Mouse (Mus musculus): ENCODE data around the gene B4galnt1. TPM values are rescaled to one million over a fixed set of nuclear protein-coding genes. Genes with fewer than 3 reads are reported as not detected.

B4galnt1 gene
- total and polyA plus RNA-seq, 3 experiments: 0.98 to 17.5 (median 2.3) TPM

- no peaks in the 10 kb centered on the region for H3K9me3 ChIP-seq (replicated peaks; ENCODE audit: low read length)
- in situ Hi-C loops (cut with MboI; ENCODE audit: low pct_ligation_motif_present, low pct_unique_long_range_greater_than_20kb, low sequenced_read_pairs) (no loop called here), dilution Hi-C loops (cut with MboI; ENCODE audit: extremely low pct_ligation_motif_present, extremely low pct_unique_long_range_greater_than_20kb, low sequenced_read_pairs) (no loop called here)
- TF ChIP-seq HCFC1 (IDR thresholded peaks at IDR 0.05; ENCODE audit: low read depth, low read length): no peak
- no peak for TF ChIP-seq RAD21 (IDR thresholded peaks at IDR 0.05; ENCODE audit: low read depth, low read length)
- no peak for TF ChIP-seq TBP (conservative IDR thresholded peaks at IDR 0.05; ENCODE audit: low read depth, low read length)
- no peak for TF ChIP-seq MYC (IDR thresholded peaks at IDR 0.05; ENCODE audit: low read depth, low read length)
- TF ChIP-seq MAZ (IDR thresholded peaks at IDR 0.05; ENCODE audit: low read depth, low read length): no peak
- no peak for TF ChIP-seq MAFK (IDR thresholded peaks at IDR 0.05; ENCODE audit: insufficient replicate concordance, low read length)
- no peak for TF ChIP-seq JUN (IDR thresholded peaks at IDR 0.05; ENCODE audit: insufficient read depth, low read depth, low read length)
- TF ChIP-seq CHD2 (IDR thresholded peaks at IDR 0.05; ENCODE audit: low read length): no peak
- TF ChIP-seq POLR2AphosphoS2 (IDR thresholded peaks at IDR 0.05; ENCODE audit: low read depth, low read length): no peak
- no peak for TF ChIP-seq MAX (IDR thresholded peaks at IDR 0.05; ENCODE audit: low read length)
- no peak for TF ChIP-seq USF2 (conservative IDR thresholded peaks at IDR 0.05; ENCODE audit: low read depth, low read length)
- H3K4me1 ChIP-seq (ENCODE audit: control insufficient read depth in 1 of 2, insufficient read depth in 2 of 2): peaks cover 9 to 10% of the 10 kb centered on the region in 2 experiments
- H3K27me3 ChIP-seq (replicated peaks): peaks cover 32% of the 10 kb centered on the region
- no peak for DNase-seq (ENCODE audit: extremely low read depth)
- H3K27ac ChIP-seq (ENCODE audit: insufficient read depth, low read depth): no peak overlapping the region
- no peak overlapping the region for H3K4me3 ChIP-seq (replicated peaks in 1 of 3; ENCODE audit: low read depth in 2 of 3, low read length in 2 of 3, poor library complexity in 1 of 3)
- no peak overlapping the region for H3K9ac ChIP-seq (ENCODE audit: insufficient read depth, low read depth)
- H3K79me2 ChIP-seq (replicated peaks; ENCODE audit: control insufficient read depth, extremely low read depth, insufficient read depth, poor library complexity, severe bottlenecking): no peaks in the 10 kb centered on the region
- no peak overlapping the region for H3K4me2 ChIP-seq (ENCODE audit: insufficient read depth, low read depth, poor library complexity, severe bottlenecking)
- peaks cover 0 to 14% of the 10 kb centered on the region in 2 experiments for H3K36me3 ChIP-seq (replicated peaks in 1 of 2; ENCODE audit: control insufficient read depth in 1 of 2, insufficient read depth in 1 of 2, low read length in 1 of 2)
Measured at GRCm38 (mm10) chr10:127174170-127174569, 9.1 kb downstream of the B4galnt1 start.

GRCm38 (mm10) chr10:127176228-127176627 lies 11.2 kb downstream of the B4galnt1 start:
- peaks cover 32% of the 10 kb centered on the region for H3K27me3 ChIP-seq (replicated peaks)
- H3K9ac ChIP-seq (ENCODE audit: insufficient read depth, low read depth): peak overlapping the region; percentile 28; the same call in 1 of the 2 replicates
- in situ Hi-C loops (cut with MboI; ENCODE audit: low pct_ligation_motif_present, low pct_unique_long_range_greater_than_20kb, low sequenced_read_pairs) (loop anchor here (5.0 kb wide), 1 partner anchor 46 kb away; no protein-coding TSS in a partner anchor), dilution Hi-C loops (cut with MboI; ENCODE audit: extremely low pct_ligation_motif_present, extremely low pct_unique_long_range_greater_than_20kb, low sequenced_read_pairs) (no loop called here)
- no peak overlapping the region for H3K27ac ChIP-seq (ENCODE audit: insufficient read depth, low read depth)
- TF ChIP-seq SMC3 (IDR thresholded peaks at IDR 0.05; ENCODE audit: low read depth, low read length): peak; percentile 30; the same call in 1 of the 2 replicates
- TF ChIP-seq RAD21 (IDR thresholded peaks at IDR 0.05; ENCODE audit: low read depth, low read length): peak; percentile 2
- peak in 1 of 2 experiments; percentile 51; a peak in 2 of 4 replicates for TF ChIP-seq CTCF (conservative IDR thresholded peaks at IDR 0.05 in 1 of 2, IDR thresholded peaks at IDR 0.05 in 1 of 2; ENCODE audit: low read depth in 2 of 2, low read length in 2 of 2)
- no peak for TF ChIP-seq HCFC1 (IDR thresholded peaks at IDR 0.05; ENCODE audit: low read depth, low read length)
- no peak for TF ChIP-seq MYC (IDR thresholded peaks at IDR 0.05; ENCODE audit: low read depth, low read length)
- peak overlapping the region in 1 of 3 experiments; percentile 52 for H3K4me3 ChIP-seq (replicated peaks in 1 of 3; ENCODE audit: low read depth in 2 of 3, low read length in 2 of 3, poor library complexity in 1 of 3)
- H3K4me2 ChIP-seq (ENCODE audit: insufficient read depth, low read depth, poor library complexity, severe bottlenecking): peak overlapping the region; percentile 96
- H3K4me1 ChIP-seq (ENCODE audit: control insufficient read depth in 1 of 2, insufficient read depth in 2 of 2): peaks cover 3 to 9% of the 10 kb centered on the region in 2 experiments
- peaks cover 0 to 10% of the 10 kb centered on the region in 2 experiments for H3K36me3 ChIP-seq (replicated peaks in 1 of 2; ENCODE audit: control insufficient read depth in 1 of 2, insufficient read depth in 1 of 2, low read length in 1 of 2)
- no peaks in the 10 kb centered on the region for H3K9me3 ChIP-seq (replicated peaks; ENCODE audit: low read length)
- DNase-seq (ENCODE audit: extremely low read depth): no peak
- no peaks in the 10 kb centered on the region for H3K79me2 ChIP-seq (replicated peaks; ENCODE audit: control insufficient read depth, extremely low read depth, insufficient read depth, poor library complexity, severe bottlenecking)

Data from CH12.LX (cell line).